Comparison of ENCODE assay signal across 10 mouse cellular contexts in genomic region chr10:116393790-116394475, GRCm38 (mm10).
A peak's percentile ranks its signal among the peaks of the same experiment; 100 is the strongest.
DNase-seq lines count a peak whose midpoint lies in the region; ATAC-seq lines count a peak whose summit lies in the region.
"Had no signal": no experiment of that assay in that cellular context is flagged by ENCODE, and none has a peak within 500 bp of the region (broad histone marks: within the 10 kb centered on the region; RNA-seq: fewer than 3 reads in every experiment).

No protein-coding gene starts in this region.

- intact Hi-C loops in left cerebral cortex, postnatal 14 days (cut with DNase I), result no loop called here

- DNase-seq in adrenal gland, adult (ENCODE audit: inconsistent age in 2 of 2, low spot score in 1 of 2), result peak; percentile 68 to 89
- DNase-seq in adrenal gland, postnatal 4 days (ENCODE audit: low spot score in 2 of 2), result no peak
- peak; percentile 73 to 74 for DNase-seq in left cerebral cortex, postnatal 14 days (ENCODE audit: low spot score in 2 of 2)
- DNase-seq in testis, postnatal 10 days (ENCODE audit: low spot score), result peak; percentile 69
- no peak for DNase-seq in gastrocnemius, adult 8-10 months (ENCODE audit: low spot score in 2 of 2)
- no peak for DNase-seq in kidney, adult 18-20 months
- DNase-seq: gastrocnemius, postnatal 36 days had no signal

- no peaks in the 10 kb centered on the region for H3K27me3 ChIP-seq in neural tube, embryonic 13.5 days
- H3K27me3 ChIP-seq in neural tube, embryonic 15.5 days (replicated peaks), result no peaks in the 10 kb centered on the region

- no peaks in the 10 kb centered on the region for H3K36me3 ChIP-seq in neural tube, embryonic 13.5 days
- H3K36me3 ChIP-seq in neural tube, embryonic 15.5 days, result no peaks in the 10 kb centered on the region

- H3K9ac ChIP-seq in neural tube, embryonic 13.5 days, result no peak overlapping the region
- no peak overlapping the region for H3K9ac ChIP-seq in neural tube, embryonic 15.5 days (replicated peaks)

- no peaks in the 10 kb centered on the region for H3K9me3 ChIP-seq in neural tube, embryonic 13.5 days
- no peaks in the 10 kb centered on the region for H3K9me3 ChIP-seq in neural tube, embryonic 15.5 days (replicated peaks)

- no peak for ATAC-seq in neural tube, embryonic 13.5 days (ENCODE audit: low read depth)
- no peak for ATAC-seq in neural tube, embryonic 15.5 days (ENCODE audit: low FRiP score)
- ATAC-seq: inflammation-experienced regulatory T-cells, adult 6 months had no signal

- H3K27ac ChIP-seq in neural tube, embryonic 13.5 days (replicated peaks), result 0 out of 2 replicates have a peak overlapping the region, but pooled peaks have one; percentile 46
- H3K27ac ChIP-seq in neural tube, embryonic 15.5 days (replicated peaks), result no peak overlapping the region

- H3K4me1 ChIP-seq in neural tube, embryonic 13.5 days (replicated peaks), result peaks cover 20% of the 10 kb centered on the region
- H3K4me1 ChIP-seq in neural tube, embryonic 15.5 days, result peaks cover 11% of the 10 kb centered on the region

- H3K4me2 ChIP-seq in neural tube, embryonic 13.5 days, result no peak overlapping the region
- no peak overlapping the region for H3K4me2 ChIP-seq in neural tube, embryonic 15.5 days

- H3K4me3 ChIP-seq in neural tube, embryonic 13.5 days, result no peak overlapping the region
- H3K4me3 ChIP-seq in neural tube, embryonic 15.5 days (replicated peaks), result no peak overlapping the region

- WGBS in neural tube, embryonic 13.5 days, result 71% methylated on average over 9 of the region's 9 CpGs
- 65% methylated on average over 9 of the region's 9 CpGs for WGBS in neural tube, embryonic 15.5 days

Comparison
In these comparisons a context has a peak if more than half of its experiments do, and no peak if none do; other contexts are left out.
1. DNase-seq: peak in adrenal gland, adult (2 of 2), left cerebral cortex, postnatal 14 days (2 of 2) and testis, postnatal 10 days (single experiment); none in adrenal gland, postnatal 4 days (0 of 2), gastrocnemius, adult 8-10 months (0 of 2) and kidney, adult 18-20 months (single experiment).